Mouse (Mus musculus) ES-Bruce4 (cell line): ENCODE measurements around the gene Pnliprp1.

Experiments used
- CTCF ChIP-seq: IDR thresholded peaks from one replicate; pipeline ENCODE4 v1.8.1; 2011; ENCODE audit warnings: low read depth, low read length
- EP300 ChIP-seq: IDR thresholded peaks from 2 replicates; pipeline ENCODE4 v1.6.1; 2011; ENCODE audit warnings: low read depth, low read length; ENCODE audit not compliant: insufficient read depth
- POLR2A ChIP-seq: IDR thresholded peaks from one replicate; pipeline ENCODE4 v1.8.1; 2011; ENCODE audit warnings: low read length; ENCODE audit not compliant: insufficient read depth

GRCm38 (mm10) chr19:58708611-58709010 lies 20.1 kb upstream of the Pnliprp1 start:
- TF ChIP-seq CTCF = no peak
- no peak for TF ChIP-seq EP300
- no peak for TF ChIP-seq POLR2A
